ENCODE assay signal across 8 mouse cellular contexts in genomic region chr14:20701554-20701953, GRCm38 (mm10). TPM values are rescaled to one million over a fixed set of nuclear protein-coding genes. Genes with fewer than 3 reads are reported as not detected.
A peak's percentile ranks its signal among the peaks of the same experiment; 100 is the strongest.
DNase-seq lines count a peak whose midpoint lies in the region; ATAC-seq and TF ChIP-seq lines count a peak whose summit lies in the region.

No protein-coding gene starts in this region.

- intact Hi-C loops in left cerebral cortex, adult 2 months (cut with DNase I): no loop called here

- H3K9me3 ChIP-seq in embryonic facial prominence, embryonic 13.5 days: no peaks in the 10 kb centered on the region
- H3K9me3 ChIP-seq in intestine, embryonic 16.5 days (ENCODE audit: control insufficient read depth, low read length): no peaks in the 10 kb centered on the region
- H3K9me3 ChIP-seq in neural tube, embryonic 12.5 days: no peaks in the 10 kb centered on the region

- peak overlapping the region; percentile 65 for H3K4me2 ChIP-seq in embryonic facial prominence, embryonic 13.5 days
- peak overlapping the region; percentile 50 for H3K4me2 ChIP-seq in intestine, embryonic 16.5 days (ENCODE audit: low read depth, low read length)
- H3K4me2 ChIP-seq in neural tube, embryonic 12.5 days (replicated peaks): peak overlapping the region; percentile 69

- TF ChIP-seq CTCF in left cerebral cortex, adult 2 months (IDR thresholded peaks at IDR 0.05): no peak

- H3K36me3 ChIP-seq in embryonic facial prominence, embryonic 13.5 days: peaks cover 20% of the 10 kb centered on the region
- no peaks in the 10 kb centered on the region for H3K36me3 ChIP-seq in intestine, embryonic 16.5 days (ENCODE audit: control insufficient read depth, insufficient read depth, low read length)
- peaks cover 14% of the 10 kb centered on the region; the same call in 1 of the 2 replicates for H3K36me3 ChIP-seq in neural tube, embryonic 12.5 days

- WGBS in embryonic facial prominence, embryonic 13.5 days: 82% methylated on average over 8 of the region's 8 CpGs
- 71% methylated on average over 8 of the region's 8 CpGs for WGBS in intestine, embryonic 16.5 days
- WGBS in neural tube, embryonic 12.5 days: 85% methylated on average over 8 of the region's 8 CpGs

- no peaks in the 10 kb centered on the region for H3K27me3 ChIP-seq in embryonic facial prominence, embryonic 13.5 days
- H3K27me3 ChIP-seq in intestine, embryonic 16.5 days (replicated peaks; ENCODE audit: control insufficient read depth, insufficient read depth, low read length): no peaks in the 10 kb centered on the region
- no peaks in the 10 kb centered on the region for H3K27me3 ChIP-seq in neural tube, embryonic 12.5 days (replicated peaks)

- no peak for DNase-seq in left cerebral cortex, adult 2 months (ENCODE audit: extremely low spot score in 1 of 2, low spot score in 2 of 2)
- DNase-seq in left cerebral cortex, adult 11 months (ENCODE audit: low spot score): no peak
- no peak for DNase-seq in urinary bladder, postnatal 10 days (ENCODE audit: low spot score)
- DNase-seq in adrenal gland, postnatal 25 days: no peak
- no peak for DNase-seq in urinary bladder, adult 18-20 months (ENCODE audit: low spot score in 2 of 2)

- peak overlapping the region; percentile 90 for H3K4me3 ChIP-seq in left cerebral cortex, adult 2 months
- peak overlapping the region; percentile 81 for H3K4me3 ChIP-seq in embryonic facial prominence, embryonic 13.5 days
- peak overlapping the region; percentile 78 for H3K4me3 ChIP-seq in intestine, embryonic 16.5 days (ENCODE audit: low read length)
- H3K4me3 ChIP-seq in neural tube, embryonic 12.5 days: 0 out of 2 replicates have a peak overlapping the region, but pooled peaks have one; percentile 84

- ATAC-seq in embryonic facial prominence, embryonic 13.5 days (ENCODE audit: insufficient number of reproducible peaks, insufficient read depth, low FRiP score, low TSS enrichment, low read depth): no peak
- no peak for ATAC-seq in intestine, embryonic 16.5 days
- no peak for ATAC-seq in neural tube, embryonic 12.5 days (ENCODE audit: low FRiP score, low read depth)

- H3K4me1 ChIP-seq in embryonic facial prominence, embryonic 13.5 days: peaks cover 55% of the 10 kb centered on the region
- peaks cover 20% of the 10 kb centered on the region for H3K4me1 ChIP-seq in intestine, embryonic 16.5 days (ENCODE audit: control insufficient read depth, insufficient read depth, low read length)
- H3K4me1 ChIP-seq in neural tube, embryonic 12.5 days: peaks cover 37% of the 10 kb centered on the region

- H3K27ac ChIP-seq in left cerebral cortex, adult 2 months: no peak overlapping the region; the same call in 1 of the 2 replicates
- H3K27ac ChIP-seq in embryonic facial prominence, embryonic 13.5 days: no peak overlapping the region
- H3K27ac ChIP-seq in intestine, embryonic 16.5 days (ENCODE audit: low read length): peak overlapping the region; percentile 19; the same call in 1 of the 2 replicates
- no peak overlapping the region for H3K27ac ChIP-seq in neural tube, embryonic 12.5 days

- H3K9ac ChIP-seq in embryonic facial prominence, embryonic 13.5 days: peak overlapping the region; percentile 86
- peak overlapping the region; percentile 36; the same call in 1 of the 2 replicates for H3K9ac ChIP-seq in intestine, embryonic 16.5 days (ENCODE audit: low read depth, low read length)
- H3K9ac ChIP-seq in neural tube, embryonic 12.5 days: 0 out of 2 replicates have a peak overlapping the region, but pooled peaks have one; percentile 9

RNA-seq across cellular contexts. Expression of gene Chchd1, which starts 1.3 kb away (rescaled TPM):
- total RNA-seq in left cerebral cortex, adult 2 months (2021): 10 to 100 TPM; 47.3 to 48.1 TPM
- 193 and 219 TPM in 2 replicates for polyA plus RNA-seq in embryonic facial prominence, embryonic 13.5 days (2015; fragmentation: Nextera tagmentation; extraction: Ambion mirVana)
- 171 and 190 TPM in 2 replicates for polyA plus RNA-seq in intestine, embryonic 16.5 days (2015; fragmentation: Nextera tagmentation; extraction: Ambion mirVana)
- 219 and 228 TPM in 2 replicates for polyA plus RNA-seq in neural tube, embryonic 12.5 days (2016; fragmentation: Nextera tagmentation; extraction: Ambion mirVana)
- 70.4 and 90.7 TPM in 2 replicates for total RNA-seq in adrenal gland, postnatal 25 days (2021)

RNA-seq across cellular contexts. Expression of gene Zswim8, which starts 5.8 kb away (rescaled TPM):
- 100 to 1,000 TPM; 176 to 180 TPM for total RNA-seq in left cerebral cortex, adult 2 months (2021)
- polyA plus RNA-seq in embryonic facial prominence, embryonic 13.5 days (2015; fragmentation: Nextera tagmentation; extraction: Ambion mirVana): 45.1 and 49.6 TPM in 2 replicates
- polyA plus RNA-seq in intestine, embryonic 16.5 days (2015; fragmentation: Nextera tagmentation; extraction: Ambion mirVana): 21.8 and 23.3 TPM in 2 replicates
- 53.3 and 57.7 TPM in 2 replicates for polyA plus RNA-seq in neural tube, embryonic 12.5 days (2016; fragmentation: Nextera tagmentation; extraction: Ambion mirVana)
- 116 and 146 TPM in 2 replicates for total RNA-seq in adrenal gland, postnatal 25 days (2021)

RNA-seq across cellular contexts. Expression of gene Fut11, which starts 6.8 kb away (rescaled TPM):
- 10 to 100 TPM; 17.6 to 18.2 TPM for total RNA-seq in left cerebral cortex, adult 2 months (2021)
- polyA plus RNA-seq in embryonic facial prominence, embryonic 13.5 days (2015; fragmentation: Nextera tagmentation; extraction: Ambion mirVana): 25.1 and 26.2 TPM in 2 replicates
- polyA plus RNA-seq in intestine, embryonic 16.5 days (2015; fragmentation: Nextera tagmentation; extraction: Ambion mirVana): 15.0 and 16.0 TPM in 2 replicates
- 28.3 and 28.6 TPM in 2 replicates for polyA plus RNA-seq in neural tube, embryonic 12.5 days (2016; fragmentation: Nextera tagmentation; extraction: Ambion mirVana)
- total RNA-seq in adrenal gland, postnatal 25 days (2021): 18.0 and 22.5 TPM in 2 replicates

RNA-seq across cellular contexts. Expression of gene Sec24c, which starts 27.4 kb away (rescaled TPM):
- 100 to 1,000 TPM; 113 to 115 TPM for total RNA-seq in left cerebral cortex, adult 2 months (2021)
- polyA plus RNA-seq in embryonic facial prominence, embryonic 13.5 days (2015; fragmentation: Nextera tagmentation; extraction: Ambion mirVana): 90.7 and 93.3 TPM in 2 replicates
- polyA plus RNA-seq in intestine, embryonic 16.5 days (2015; fragmentation: Nextera tagmentation; extraction: Ambion mirVana): 92.7 and 106 TPM in 2 replicates
- 90.8 and 99.7 TPM in 2 replicates for polyA plus RNA-seq in neural tube, embryonic 12.5 days (2016; fragmentation: Nextera tagmentation; extraction: Ambion mirVana)
- 119 and 125 TPM in 2 replicates for total RNA-seq in adrenal gland, postnatal 25 days (2021)

RNA-seq across cellular contexts. Expression of gene Ndst2, which starts 32.8 kb away (rescaled TPM):
- total RNA-seq in left cerebral cortex, adult 2 months (2021): 10 to 100 TPM; 15.5 to 17.7 TPM
- polyA plus RNA-seq in embryonic facial prominence, embryonic 13.5 days (2015; fragmentation: Nextera tagmentation; extraction: Ambion mirVana): 27.5 and 28.5 TPM in 2 replicates
- polyA plus RNA-seq in intestine, embryonic 16.5 days (2015; fragmentation: Nextera tagmentation; extraction: Ambion mirVana): 18.3 and 21.2 TPM in 2 replicates
- 22.0 and 23.4 TPM in 2 replicates for polyA plus RNA-seq in neural tube, embryonic 12.5 days (2016; fragmentation: Nextera tagmentation; extraction: Ambion mirVana)
- total RNA-seq in adrenal gland, postnatal 25 days (2021): 33.5 and 36.2 TPM in 2 replicates

Comparison
In these comparisons a context has a peak if more than half of its experiments do, and no peak if none do; other contexts are left out.
1. H3K9ac ChIP-seq: peak in every context shown above with its lines; median percentile 86 in embryonic facial prominence, embryonic 13.5 days; 36 in intestine, embryonic 16.5 days; 9 in neural tube, embryonic 12.5 days.